Mouse (Mus musculus): Measurements from ENCODE around the gene Neurl3. TPM values are rescaled to one million over a fixed set of nuclear protein-coding genes. Genes with fewer than 3 reads are reported as not detected.
A peak's percentile ranks its signal among the peaks of the same experiment; 100 is the strongest.

The Neurl3 gene
- polyA plus RNA-seq, 1 experiment from 2014 or later: 10.9 TPM

GRCm38 (mm10) chr1:36280938-36281337 is 6.5 kb upstream of the Neurl3 start:
- no peak overlapping the region for H3K4me3 ChIP-seq (ENCODE audit: low read depth, low read length)
- H3K9ac ChIP-seq (replicated peaks; ENCODE audit: low read depth, low read length): no peak overlapping the region
- no peaks in the 10 kb centered on the region for H3K9me3 ChIP-seq (ENCODE audit: control insufficient read depth, low read depth, low read length)
- WGBS: 89% methylated on average over 3 of the region's 3 CpGs
- H3K36me3 ChIP-seq (ENCODE audit: control insufficient read depth, insufficient read depth, low read length): no peaks in the 10 kb centered on the region
- ATAC-seq (ENCODE audit: insufficient number of reproducible peaks, insufficient read depth, low FRiP score, low read depth): no peak
- H3K4me1 ChIP-seq (ENCODE audit: control insufficient read depth, insufficient read depth, low read length): no peaks in the 10 kb centered on the region
- no peak overlapping the region for H3K4me2 ChIP-seq (replicated peaks; ENCODE audit: low read depth, low read length)
- H3K27me3 ChIP-seq (ENCODE audit: control insufficient read depth, insufficient read depth, low read length): no peaks in the 10 kb centered on the region
- H3K27ac ChIP-seq (ENCODE audit: low read length): no peak overlapping the region

GRCm38 (mm10) chr1:36279202-36279601 is 4.7 kb upstream of the Neurl3 start:
- WGBS: 17% methylated on average over 3 of the region's 3 CpGs
- Histone ChIP-seq H3K27ac (ENCODE audit: low read length) (no peak overlapping the region), H3K36me3 (ENCODE audit: control insufficient read depth, insufficient read depth, low read length) (no peaks in the 10 kb centered on the region), H3K9me3 (ENCODE audit: control insufficient read depth, low read depth, low read length) (no peaks in the 10 kb centered on the region), H3K9ac (replicated peaks; ENCODE audit: low read depth, low read length) (no peak overlapping the region), H3K4me2 (replicated peaks; ENCODE audit: low read depth, low read length) (no peak overlapping the region), H3K4me1 (ENCODE audit: control insufficient read depth, insufficient read depth, low read length) (no peaks in the 10 kb centered on the region), H3K4me3 (ENCODE audit: low read depth, low read length) (no peak overlapping the region), H3K27me3 (ENCODE audit: control insufficient read depth, insufficient read depth, low read length) (no peaks in the 10 kb centered on the region)
- peak; percentile 35; the same call in 1 of the 2 replicates for ATAC-seq (ENCODE audit: insufficient number of reproducible peaks, insufficient read depth, low FRiP score, low read depth)

GRCm38 (mm10) chr1:36277267-36278060 is 3.0 kb upstream of the Neurl3 start:
- Histone ChIP-seq H3K27me3 (ENCODE audit: control insufficient read depth, insufficient read depth, low read length) (no peaks in the 10 kb centered on the region), H3K9me3 (ENCODE audit: control insufficient read depth, low read depth, low read length) (no peaks in the 10 kb centered on the region), H3K36me3 (ENCODE audit: control insufficient read depth, insufficient read depth, low read length) (no peaks in the 10 kb centered on the region), H3K27ac (ENCODE audit: low read length) (no peak overlapping the region), H3K4me3 (ENCODE audit: low read depth, low read length) (no peak overlapping the region), H3K4me1 (ENCODE audit: control insufficient read depth, insufficient read depth, low read length) (0 out of 2 replicates have a peak, but pooled peaks cover 4% of the 10 kb centered on the region), H3K4me2 (replicated peaks; ENCODE audit: low read depth, low read length) (no peak overlapping the region), H3K9ac (replicated peaks; ENCODE audit: low read depth, low read length) (no peak overlapping the region)
- 21% methylated on average over 7 of the region's 7 CpGs for WGBS
- no peak for ATAC-seq (ENCODE audit: insufficient number of reproducible peaks, insufficient read depth, low FRiP score, low read depth)

GRCm38 (mm10) chr1:36275635-36276389 is 1.3 kb upstream of the Neurl3 start:
- Histone ChIP-seq H3K27ac (ENCODE audit: low read length) (no peak overlapping the region), H3K9me3 (ENCODE audit: control insufficient read depth, low read depth, low read length) (no peaks in the 10 kb centered on the region), H3K4me1 (ENCODE audit: control insufficient read depth, insufficient read depth, low read length) (peaks cover 14% of the 10 kb centered on the region), H3K9ac (replicated peaks; ENCODE audit: low read depth, low read length) (no peak overlapping the region), H3K27me3 (ENCODE audit: control insufficient read depth, insufficient read depth, low read length) (no peaks in the 10 kb centered on the region), H3K4me3 (ENCODE audit: low read depth, low read length) (no peak overlapping the region), H3K4me2 (replicated peaks; ENCODE audit: low read depth, low read length) (no peak overlapping the region), H3K36me3 (ENCODE audit: control insufficient read depth, insufficient read depth, low read length) (no peaks in the 10 kb centered on the region)
- WGBS: 74% methylated on average over 13 of the region's 13 CpGs
- ATAC-seq (ENCODE audit: insufficient number of reproducible peaks, insufficient read depth, low FRiP score, low read depth): no peak

GRCm38 (mm10) chr1:36273288-36273687 is 1.2 kb downstream of the Neurl3 start:
- H3K9me3 ChIP-seq (ENCODE audit: control insufficient read depth, low read depth, low read length): no peaks in the 10 kb centered on the region
- H3K4me2 ChIP-seq (replicated peaks; ENCODE audit: low read depth, low read length): peak overlapping the region; percentile 14; the same call in 1 of the 2 replicates
- peaks cover 25% of the 10 kb centered on the region for H3K4me1 ChIP-seq (ENCODE audit: control insufficient read depth, insufficient read depth, low read length)
- H3K9ac ChIP-seq (replicated peaks; ENCODE audit: low read depth, low read length): no peak overlapping the region
- H3K27ac ChIP-seq (ENCODE audit: low read length): peak overlapping the region; percentile 62
- no peak overlapping the region for H3K4me3 ChIP-seq (ENCODE audit: low read depth, low read length)
- H3K36me3 ChIP-seq (ENCODE audit: control insufficient read depth, insufficient read depth, low read length): no peaks in the 10 kb centered on the region
- H3K27me3 ChIP-seq (ENCODE audit: control insufficient read depth, insufficient read depth, low read length): no peaks in the 10 kb centered on the region
- WGBS: 6% methylated on average over 9 of the region's 9 CpGs
- peak; percentile 16; the same call in 1 of the 2 replicates for ATAC-seq (ENCODE audit: insufficient number of reproducible peaks, insufficient read depth, low FRiP score, low read depth)

GRCm38 (mm10) chr1:36272546-36272945 is 1.9 kb downstream of the Neurl3 start:
- WGBS: 49% methylated on average over 5 of the region's 5 CpGs
- no peaks in the 10 kb centered on the region for H3K27me3 ChIP-seq (ENCODE audit: control insufficient read depth, insufficient read depth, low read length)
- H3K4me1 ChIP-seq (ENCODE audit: control insufficient read depth, insufficient read depth, low read length): peaks cover 25% of the 10 kb centered on the region
- H3K4me3 ChIP-seq (ENCODE audit: low read depth, low read length): no peak overlapping the region
- no peaks in the 10 kb centered on the region for H3K9me3 ChIP-seq (ENCODE audit: control insufficient read depth, low read depth, low read length)
- H3K36me3 ChIP-seq (ENCODE audit: control insufficient read depth, insufficient read depth, low read length): no peaks in the 10 kb centered on the region
- no peak overlapping the region for H3K9ac ChIP-seq (replicated peaks; ENCODE audit: low read depth, low read length)
- H3K27ac ChIP-seq (ENCODE audit: low read length): peak overlapping the region; percentile 62; the same call in 1 of the 2 replicates
- peak overlapping the region; percentile 14; the same call in 1 of the 2 replicates for H3K4me2 ChIP-seq (replicated peaks; ENCODE audit: low read depth, low read length)
- peak; percentile 70 for ATAC-seq (ENCODE audit: insufficient number of reproducible peaks, insufficient read depth, low FRiP score, low read depth)

- Histone ChIP-seq H3K9me3 (ENCODE audit: control insufficient read depth, low read depth, low read length) (no peaks in the 10 kb centered on the region), H3K27ac (ENCODE audit: low read length) (peak overlapping the region; percentile 62), H3K4me1 (ENCODE audit: control insufficient read depth, insufficient read depth, low read length) (peaks cover 25% of the 10 kb centered on the region), H3K36me3 (ENCODE audit: control insufficient read depth, insufficient read depth, low read length) (no peaks in the 10 kb centered on the region), H3K9ac (replicated peaks; ENCODE audit: low read depth, low read length) (0 out of 2 replicates have a peak overlapping the region, but pooled peaks have one; percentile 0), H3K27me3 (ENCODE audit: control insufficient read depth, insufficient read depth, low read length) (no peaks in the 10 kb centered on the region), H3K4me3 (ENCODE audit: low read depth, low read length) (no peak overlapping the region), H3K4me2 (replicated peaks; ENCODE audit: low read depth, low read length) (peak overlapping the region; percentile 22)
- WGBS: 73% methylated on average over 8 of the region's 8 CpGs
- ATAC-seq (ENCODE audit: insufficient number of reproducible peaks, insufficient read depth, low FRiP score, low read depth): peak; percentile 31; the same call in 1 of the 2 replicates
Measured at GRCm38 (mm10) chr1:36271516-36272230, 2.8 kb downstream of the Neurl3 start.

GRCm38 (mm10) chr1:36270666-36271065 is 3.8 kb downstream of the Neurl3 start:
- Histone ChIP-seq H3K27me3 (ENCODE audit: control insufficient read depth, insufficient read depth, low read length) (no peaks in the 10 kb centered on the region), H3K4me3 (ENCODE audit: low read depth, low read length) (no peak overlapping the region), H3K9me3 (ENCODE audit: control insufficient read depth, low read depth, low read length) (no peaks in the 10 kb centered on the region), H3K4me1 (ENCODE audit: control insufficient read depth, insufficient read depth, low read length) (peaks cover 25% of the 10 kb centered on the region), H3K4me2 (replicated peaks; ENCODE audit: low read depth, low read length) (no peak overlapping the region), H3K27ac (ENCODE audit: low read length) (peak overlapping the region; percentile 62), H3K36me3 (ENCODE audit: control insufficient read depth, insufficient read depth, low read length) (no peaks in the 10 kb centered on the region), H3K9ac (replicated peaks; ENCODE audit: low read depth, low read length) (no peak overlapping the region)
- 41% methylated on average over 3 of the region's 3 CpGs for WGBS
- ATAC-seq (ENCODE audit: insufficient number of reproducible peaks, insufficient read depth, low FRiP score, low read depth): peak; percentile 25
